Mouse (Mus musculus) heart, adult 9 months (tissue): Measurements from ENCODE around the gene Fbxo31.
A peak's percentile ranks its signal among the peaks of the same experiment; 100 is the strongest.
"Not testable (repeated sequence)": the region's sequence is repeated elsewhere in the genome, so short reads cannot be mapped to it uniquely, and the experiment has no call there.

Source experiments
- DNase-seq, 2 experiments: peaks; one replicate each; pipeline ENCODE4 v3.0.0; 2022; ENCODE audit warnings: low spot score in 2 of 2

The Fbxo31 gene

DNA sequence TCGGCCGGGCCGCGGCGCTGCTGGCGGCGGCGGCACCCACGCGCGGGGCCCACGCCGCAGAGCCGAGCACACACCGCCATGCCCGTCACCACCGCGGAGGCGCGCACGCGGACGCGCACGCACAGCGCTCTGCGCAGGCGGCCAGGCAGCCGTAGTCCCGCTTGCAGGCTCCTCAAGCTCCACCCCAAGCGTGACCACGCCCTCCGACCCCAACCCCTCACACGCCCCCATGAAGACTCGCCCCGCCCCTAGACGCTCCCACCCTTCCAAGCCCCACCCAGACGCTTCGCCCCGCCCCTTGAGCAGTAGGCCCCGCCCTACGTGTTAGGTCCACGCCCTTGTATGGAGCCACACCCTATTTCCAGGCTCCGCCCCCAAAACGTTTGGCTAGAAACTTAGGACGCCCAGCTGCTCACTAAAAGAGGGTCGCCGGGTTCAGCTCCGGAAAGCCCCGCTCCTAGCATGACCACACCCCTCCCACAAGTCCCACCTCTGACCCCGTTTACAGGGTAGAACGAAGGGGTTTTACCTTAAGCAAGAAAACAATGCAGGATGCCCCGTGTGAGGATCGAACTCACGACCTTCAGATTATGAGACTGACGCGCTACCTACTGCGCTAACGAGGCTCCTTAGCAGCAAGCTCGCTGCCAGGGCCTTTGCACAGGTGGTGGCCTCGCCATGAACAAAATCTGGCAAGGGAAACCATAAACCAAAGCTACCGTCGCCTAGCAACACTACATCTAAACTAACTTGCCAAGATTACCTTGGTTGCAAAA, at the start of gene Fbxo31:
TSS of gene Fbxo31 (minus strand) at position 131 of the 776 bp plus-strand sequence.
- peak; percentile 89 to 94 for DNase-seq

DNA sequence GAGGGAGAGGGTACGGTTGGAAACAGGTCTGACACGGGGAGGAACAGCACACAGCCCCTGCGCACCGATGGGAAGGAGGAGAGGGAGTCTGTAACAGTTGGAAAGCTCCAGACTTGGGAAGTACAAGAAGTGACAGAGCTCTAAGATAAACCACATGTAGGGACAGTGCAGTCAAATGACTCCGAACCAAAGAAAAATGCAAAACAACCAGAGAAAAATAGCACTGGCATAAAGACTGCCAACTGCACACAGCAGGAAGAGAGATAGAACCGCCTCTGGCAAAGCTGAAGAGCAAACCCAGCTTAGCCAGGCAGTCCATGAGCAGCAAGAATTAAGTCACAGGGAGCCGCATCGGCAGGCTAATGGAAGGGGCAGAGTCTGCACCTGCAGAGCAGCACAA, 44.4 kb upstream of the Fbxo31 start:
- DNase-seq, result no peak

DNA sequence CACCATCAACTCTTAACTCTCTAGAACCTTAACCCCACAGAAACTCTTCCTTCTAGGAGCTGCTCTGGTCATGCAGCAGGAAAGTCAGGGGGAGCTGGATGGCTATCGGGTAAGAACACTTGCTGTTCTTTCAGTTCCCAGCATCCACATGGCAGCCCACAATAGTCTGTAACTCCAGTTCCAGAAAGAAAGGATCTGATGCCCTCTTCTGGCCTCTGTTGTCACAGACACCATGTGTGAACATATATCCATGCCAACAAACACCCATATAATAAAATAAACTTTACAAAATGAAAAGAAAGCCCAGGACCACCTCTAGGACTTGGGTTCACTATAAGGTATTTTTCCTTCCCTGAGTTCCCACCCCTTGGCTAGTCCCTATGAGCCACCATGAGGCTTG, 43.3 kb upstream of the Fbxo31 start:
- DNase-seq, result no peak

DNA sequence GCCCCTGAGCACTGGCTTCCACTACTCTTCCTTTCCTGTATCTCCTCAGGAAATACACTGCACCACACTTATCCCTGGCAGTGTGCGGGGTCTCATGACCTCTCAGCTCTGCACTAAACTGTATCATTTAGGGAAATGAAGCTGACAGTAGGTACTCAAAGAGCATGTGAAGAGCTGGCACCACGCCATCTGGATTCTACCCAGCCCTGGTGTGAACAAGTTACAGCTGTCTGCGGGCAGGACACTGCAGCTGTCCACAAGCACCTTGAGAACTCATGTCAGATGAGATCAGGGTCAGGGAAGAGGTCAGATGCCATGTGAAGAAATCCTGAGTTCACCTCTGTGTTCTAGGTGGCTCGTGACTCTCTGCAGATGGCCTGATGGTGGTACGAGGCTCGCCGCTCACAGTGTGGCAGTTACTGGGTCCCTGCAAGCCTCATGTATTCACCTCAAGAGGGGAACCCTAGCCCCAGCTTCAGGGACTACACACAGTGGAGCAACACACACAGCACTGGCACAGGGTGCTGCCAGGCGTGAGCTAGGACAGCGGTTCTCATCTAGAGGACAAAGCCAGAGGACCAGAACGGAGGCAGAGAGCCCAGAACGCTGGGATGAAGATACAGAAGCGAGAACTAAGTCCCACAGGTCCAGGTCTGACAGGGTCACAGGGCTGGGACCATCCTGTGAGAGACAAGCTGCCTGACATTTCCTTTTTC, 42.4 kb upstream of the Fbxo31 start:
- DNase-seq, result no peak

DNA sequence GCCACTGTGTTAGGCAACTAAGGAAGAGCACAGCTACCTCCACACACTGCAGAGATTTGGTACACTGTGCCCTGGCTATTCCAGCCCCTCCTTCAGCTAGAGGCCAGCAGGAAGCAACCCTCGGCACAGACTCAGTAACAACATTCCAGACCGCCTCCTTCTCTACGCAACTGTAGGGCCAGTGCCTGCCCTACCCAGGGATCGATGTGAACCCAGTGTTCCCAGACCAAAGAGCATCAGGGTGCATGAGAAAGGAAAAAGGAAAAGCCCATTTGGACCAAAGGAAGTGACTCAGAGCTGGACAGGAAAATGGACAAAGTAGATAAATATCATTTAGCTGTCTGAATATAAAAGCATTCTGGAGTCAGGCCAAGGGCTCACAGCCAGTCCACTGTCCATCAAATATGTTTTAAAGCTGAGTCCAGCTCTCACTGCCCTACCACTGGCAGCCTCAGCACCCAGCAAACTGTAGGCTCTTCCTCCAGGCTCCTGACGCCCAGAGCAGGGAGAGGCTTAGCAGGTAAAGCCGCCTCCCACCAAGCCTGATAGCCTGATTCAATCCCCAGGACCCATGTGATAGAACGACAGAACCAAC, 40.9 kb upstream of the Fbxo31 start:
- peak; percentile 88 to 95 for DNase-seq

DNA sequence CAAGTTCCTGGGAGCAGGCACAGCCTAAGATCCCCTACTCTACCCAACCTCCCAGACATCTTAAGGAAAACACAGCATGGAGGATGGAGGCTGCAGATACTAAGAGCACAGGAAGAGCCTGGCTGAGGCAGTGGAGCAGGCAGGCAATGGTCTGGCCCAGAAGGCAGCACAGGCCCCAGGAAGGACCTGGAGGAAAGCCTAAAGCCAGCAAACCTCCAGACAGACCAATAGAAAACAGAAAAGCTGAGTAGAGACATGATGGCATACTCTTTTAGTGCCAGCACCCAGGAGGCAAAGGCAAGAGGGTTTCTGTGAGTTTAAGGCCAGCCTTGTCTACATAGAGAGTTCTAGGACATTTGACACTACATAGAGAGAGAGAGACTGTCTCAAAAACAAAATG, 34.8 kb upstream of the Fbxo31 start:
- no peak for DNase-seq

DNA sequence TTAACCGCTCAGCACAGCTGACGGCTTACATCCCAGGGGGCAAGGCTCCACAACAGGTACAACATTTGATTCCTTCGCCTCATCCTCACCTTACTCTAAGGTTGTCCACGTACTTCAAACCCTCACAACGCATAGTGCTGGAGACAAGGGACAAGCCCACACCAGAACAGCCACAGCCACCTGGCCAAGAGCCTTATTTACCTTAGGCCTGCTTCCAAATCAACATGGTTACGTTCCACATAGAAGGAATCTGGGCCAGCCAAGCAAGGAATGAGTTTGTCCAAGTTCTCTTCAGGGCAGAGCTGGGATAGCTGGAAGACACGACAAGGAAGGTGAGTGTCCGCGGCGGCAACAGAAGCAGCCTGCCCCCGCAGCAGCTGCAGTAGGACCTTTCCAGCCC, 31.3 kb upstream of the Fbxo31 start:
- DNase-seq, result no peak

DNA sequence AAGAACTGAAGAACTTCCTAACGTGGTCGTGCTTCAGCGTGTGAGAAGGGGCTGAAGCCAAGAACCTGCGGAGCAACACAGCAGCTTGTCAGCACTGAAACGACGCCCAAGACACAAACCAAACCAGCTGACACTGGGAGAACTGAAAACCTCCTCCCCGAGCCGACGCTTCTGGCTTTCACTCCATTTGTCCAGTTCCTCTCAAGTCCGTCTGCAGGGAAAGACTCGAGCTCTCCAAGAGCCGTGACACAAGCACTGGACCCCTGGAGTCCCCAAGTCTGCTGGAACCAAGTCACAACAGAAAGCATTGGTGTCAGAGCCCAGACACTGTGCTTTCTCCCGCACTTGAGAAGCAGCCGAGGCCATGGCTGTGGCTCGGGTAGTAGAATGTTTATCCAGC, 30.6 kb upstream of the Fbxo31 start:
- DNase-seq, result no peak

DNA sequence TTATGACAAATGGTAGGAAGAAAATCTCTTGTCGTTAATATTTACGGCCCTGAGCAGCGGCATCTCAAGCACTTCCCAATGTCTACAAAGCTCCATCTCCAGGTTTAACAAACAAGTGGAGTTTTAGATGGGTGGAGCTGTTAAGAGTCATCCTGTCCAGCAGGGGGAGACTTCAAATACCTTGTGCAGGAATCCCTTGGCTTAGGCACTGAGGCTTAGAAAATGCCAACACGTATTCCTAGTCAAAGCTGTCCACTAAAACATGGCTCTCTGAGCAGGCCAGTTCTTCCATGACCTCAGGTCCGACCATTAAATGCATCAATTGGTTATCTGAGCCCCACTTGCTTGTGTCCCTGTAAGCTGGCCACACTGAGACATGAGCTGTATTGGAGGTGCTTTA, 29.1 kb upstream of the Fbxo31 start:
- no peak for DNase-seq

DNA sequence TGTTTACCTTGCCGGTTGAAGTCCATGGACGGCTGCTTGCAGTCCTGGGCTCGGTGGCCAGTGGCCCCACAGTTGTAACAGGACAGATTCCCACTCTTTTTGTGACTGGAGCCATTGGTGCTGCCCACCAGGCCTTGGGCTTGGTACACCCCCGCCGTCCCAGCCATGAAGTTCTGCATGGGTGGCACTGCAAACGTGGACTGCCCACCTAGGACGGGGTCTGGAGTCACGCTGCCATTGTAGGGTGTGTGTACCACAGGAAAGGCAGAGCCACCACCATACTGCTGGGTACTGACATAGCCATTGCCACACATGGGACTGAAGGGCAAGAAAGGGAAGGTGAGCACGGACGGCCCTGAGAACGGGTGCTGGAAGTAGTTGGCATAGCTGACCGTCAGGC, 25.2 kb upstream of the Fbxo31 start:
- no peak for DNase-seq

DNA sequence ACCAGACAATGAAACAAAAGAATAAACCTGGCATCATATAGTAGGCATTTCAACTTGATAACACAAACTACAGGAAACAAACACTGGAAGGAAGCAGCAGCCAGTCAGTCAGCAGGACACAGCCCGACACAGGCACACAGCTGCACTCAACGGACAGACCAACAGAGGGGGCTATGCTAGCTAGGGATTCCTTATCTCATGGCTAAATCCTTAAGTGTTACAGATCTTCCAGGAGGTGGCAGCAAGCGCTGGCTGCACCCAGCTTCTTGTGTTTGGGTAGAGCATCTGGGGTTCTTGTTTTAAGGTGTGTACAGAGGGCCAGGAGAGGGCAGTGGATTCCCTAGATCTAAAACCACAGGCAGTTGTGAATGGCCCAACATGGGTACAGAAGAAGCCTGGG, 24.3 kb upstream of the Fbxo31 start:
- DNase-seq, result peak; percentile 64 to 70

DNA sequence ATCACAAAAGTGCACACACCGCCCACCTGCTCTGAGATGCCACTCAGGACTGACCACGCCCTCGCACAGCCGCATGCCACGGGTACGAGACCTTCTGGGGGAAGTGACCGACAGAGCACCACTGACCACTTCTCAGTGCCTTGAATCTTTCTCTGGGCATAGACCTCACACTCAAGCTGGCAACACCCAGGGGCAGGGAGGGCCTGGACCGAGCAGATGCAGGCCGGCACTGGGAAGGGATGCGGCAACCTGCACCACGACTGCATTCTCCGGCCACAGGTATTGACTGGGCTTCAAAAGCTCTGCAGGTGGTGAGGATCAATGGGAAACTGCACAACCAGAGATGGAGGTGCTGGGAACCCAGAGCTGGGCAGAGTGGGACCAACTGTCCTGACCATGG, 23.8 kb upstream of the Fbxo31 start:
- DNase-seq, result no peak

DNA sequence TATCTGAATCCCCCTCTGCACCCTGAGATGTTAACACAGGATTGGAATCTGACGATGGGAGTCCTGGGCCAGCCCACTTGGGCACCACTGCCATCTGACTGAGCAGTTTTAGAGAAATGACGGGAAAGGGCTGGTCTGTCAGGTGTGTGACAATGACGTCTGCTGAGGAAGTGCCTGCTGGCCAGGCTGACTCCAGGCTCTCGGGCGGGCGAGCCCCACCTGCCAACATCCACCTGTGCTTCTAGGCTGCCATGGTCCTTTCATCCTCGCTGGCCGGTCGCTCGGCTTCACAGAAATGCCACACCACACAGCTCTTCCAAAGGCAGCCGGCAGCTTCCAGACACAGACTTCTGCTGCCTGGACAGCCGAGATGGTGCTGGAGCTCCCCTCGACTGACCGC, 21.2 kb upstream of the Fbxo31 start:
- no peak for DNase-seq

DNA sequence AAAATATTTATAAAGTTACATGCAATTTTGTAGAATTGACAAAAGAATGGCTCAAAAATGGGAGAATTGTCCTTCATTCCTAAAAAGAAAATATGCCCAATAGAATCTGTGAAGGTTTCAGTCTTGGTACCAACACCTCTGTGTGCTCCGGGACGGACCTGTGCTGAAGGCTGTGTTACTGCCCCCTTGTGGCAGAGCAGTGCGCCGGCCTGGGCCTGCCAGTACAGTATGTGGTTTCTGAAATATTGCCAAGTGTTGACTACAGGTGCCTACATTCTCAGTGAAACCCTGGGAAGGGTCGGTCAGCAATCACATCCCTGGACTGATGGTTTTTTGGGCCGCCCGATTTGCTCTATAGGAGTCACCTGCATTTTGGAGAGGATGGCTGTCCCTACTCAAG, 20.3 kb upstream of the Fbxo31 start:
- peak; percentile 66 to 72 for DNase-seq

DNA sequence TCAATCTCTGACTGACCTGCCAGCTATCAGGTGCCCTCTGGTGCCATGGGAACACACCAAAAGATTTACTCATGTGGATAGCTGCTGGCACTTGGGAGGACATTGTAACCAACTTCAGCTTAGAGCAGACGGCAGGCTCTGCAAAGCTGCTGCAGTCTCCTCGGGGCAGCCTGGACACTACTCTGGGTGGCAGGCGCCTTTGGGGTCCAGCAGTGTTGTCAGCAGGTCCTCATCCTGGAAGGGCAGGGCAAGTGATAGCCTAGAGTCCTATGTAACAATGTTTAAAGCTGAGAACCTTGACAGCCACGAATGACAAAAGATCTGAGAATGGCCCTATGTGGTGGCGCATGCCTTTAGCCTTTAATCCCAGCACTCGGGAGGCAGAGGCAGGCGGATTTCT, 19.6 kb upstream of the Fbxo31 start:
- DNase-seq, result no peak

DNA sequence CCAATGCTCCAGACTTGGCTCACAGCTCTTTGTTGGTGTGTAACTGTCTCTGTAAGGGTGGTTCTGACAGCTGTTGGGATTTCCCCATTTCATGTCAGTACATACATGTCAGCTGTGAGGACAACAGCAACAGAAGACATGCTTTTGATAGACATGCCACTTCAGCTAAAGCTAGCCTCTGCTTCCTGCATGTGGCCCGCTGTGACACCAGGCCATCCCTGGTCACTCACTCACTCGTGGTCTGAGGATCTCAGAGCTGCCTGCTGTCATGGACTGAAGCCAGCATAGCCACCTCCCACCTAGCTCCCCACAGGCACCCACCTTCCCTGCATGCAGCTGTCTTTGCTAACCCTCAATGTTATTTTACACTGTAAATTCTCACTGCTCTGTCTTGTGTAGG, 18.9 kb upstream of the Fbxo31 start:
- DNase-seq, result not testable (repeated sequence)

DNA sequence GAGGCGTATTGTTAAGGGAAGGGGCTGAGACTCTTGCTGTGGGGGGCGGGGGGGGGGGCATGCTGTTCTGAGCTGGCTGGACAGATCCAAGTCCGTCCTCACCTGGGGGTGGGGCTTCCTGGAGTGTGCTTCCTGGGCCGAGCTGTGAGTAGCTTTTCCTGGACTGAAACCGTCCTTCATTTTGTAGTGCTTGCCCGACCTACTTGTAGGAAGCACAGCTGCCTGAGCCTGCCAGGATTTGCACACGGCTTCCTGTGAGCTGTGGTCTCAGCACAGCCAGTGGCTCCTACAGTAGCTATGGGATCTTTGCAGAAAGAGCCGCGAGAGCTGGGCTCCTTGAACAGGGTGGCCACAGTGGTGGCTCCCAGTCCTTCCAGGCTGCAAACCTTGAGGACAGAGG, 15.4 kb upstream of the Fbxo31 start:
- peak; percentile 64 to 82 for DNase-seq

DNA sequence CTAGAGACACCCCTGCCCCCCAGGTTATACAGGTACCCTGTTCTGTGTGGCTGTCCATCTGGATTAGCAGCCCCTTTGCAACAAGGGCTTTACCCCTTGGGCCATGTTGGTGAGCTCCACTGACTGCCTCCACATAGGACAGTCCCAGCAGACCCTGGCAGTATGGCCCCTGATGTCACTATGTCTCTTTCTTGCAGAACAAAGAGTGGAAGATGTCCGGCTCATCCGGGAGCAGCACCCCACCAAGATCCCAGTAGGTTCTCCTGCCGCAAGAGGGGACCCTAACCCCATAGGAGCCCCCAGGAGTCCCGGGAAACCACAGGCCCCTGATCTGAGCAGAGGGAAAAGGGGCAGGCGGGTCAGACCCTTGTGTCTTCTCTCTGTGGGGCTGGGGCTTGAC, 14.7 kb upstream of the Fbxo31 start:
- no peak for DNase-seq

DNA sequence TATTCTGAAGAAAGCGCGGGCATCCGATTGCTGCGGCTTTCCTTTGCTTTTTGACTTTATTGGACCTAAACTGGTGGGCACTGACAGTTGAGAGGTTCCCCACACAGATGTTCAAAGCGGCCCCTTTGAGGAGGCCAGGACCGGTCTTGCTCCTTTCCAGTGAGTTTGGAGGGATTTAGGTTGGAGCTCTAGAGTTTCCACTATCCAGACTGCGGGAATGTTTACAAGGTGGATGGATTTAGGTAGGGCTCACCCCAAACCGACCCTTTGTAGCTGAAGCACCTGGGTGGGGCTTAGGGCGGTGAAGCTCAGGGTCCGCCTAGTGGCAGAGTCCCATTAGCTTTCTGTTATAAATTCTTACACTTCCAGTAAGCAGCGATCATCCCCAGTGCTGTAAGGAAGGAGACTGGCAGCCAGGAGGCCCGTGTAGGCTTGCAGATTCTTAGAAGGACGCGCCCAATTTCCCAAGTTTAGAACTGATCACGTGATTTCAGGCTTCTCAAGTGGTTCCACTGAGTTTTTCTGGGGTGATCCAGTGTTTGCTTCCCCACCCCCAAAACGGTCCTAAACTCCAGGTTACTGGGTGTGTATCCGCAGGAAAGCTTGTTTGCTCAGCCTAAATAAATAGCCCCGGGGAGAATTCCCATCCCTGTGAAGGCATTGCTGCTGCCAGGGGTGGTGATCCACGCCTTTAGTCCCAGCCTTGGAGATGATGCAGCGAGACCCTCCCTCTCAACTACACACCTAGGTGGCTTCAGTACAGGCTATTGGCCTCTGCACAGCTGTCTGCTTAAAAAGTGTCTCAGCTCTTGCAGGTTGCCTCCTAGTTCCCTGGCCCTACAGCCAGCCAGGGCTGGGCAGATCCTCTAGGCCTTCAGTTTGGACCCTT, 12.8 kb upstream of the Fbxo31 start:
- peak in 1 of 2 experiments; percentile 63 for DNase-seq

DNA sequence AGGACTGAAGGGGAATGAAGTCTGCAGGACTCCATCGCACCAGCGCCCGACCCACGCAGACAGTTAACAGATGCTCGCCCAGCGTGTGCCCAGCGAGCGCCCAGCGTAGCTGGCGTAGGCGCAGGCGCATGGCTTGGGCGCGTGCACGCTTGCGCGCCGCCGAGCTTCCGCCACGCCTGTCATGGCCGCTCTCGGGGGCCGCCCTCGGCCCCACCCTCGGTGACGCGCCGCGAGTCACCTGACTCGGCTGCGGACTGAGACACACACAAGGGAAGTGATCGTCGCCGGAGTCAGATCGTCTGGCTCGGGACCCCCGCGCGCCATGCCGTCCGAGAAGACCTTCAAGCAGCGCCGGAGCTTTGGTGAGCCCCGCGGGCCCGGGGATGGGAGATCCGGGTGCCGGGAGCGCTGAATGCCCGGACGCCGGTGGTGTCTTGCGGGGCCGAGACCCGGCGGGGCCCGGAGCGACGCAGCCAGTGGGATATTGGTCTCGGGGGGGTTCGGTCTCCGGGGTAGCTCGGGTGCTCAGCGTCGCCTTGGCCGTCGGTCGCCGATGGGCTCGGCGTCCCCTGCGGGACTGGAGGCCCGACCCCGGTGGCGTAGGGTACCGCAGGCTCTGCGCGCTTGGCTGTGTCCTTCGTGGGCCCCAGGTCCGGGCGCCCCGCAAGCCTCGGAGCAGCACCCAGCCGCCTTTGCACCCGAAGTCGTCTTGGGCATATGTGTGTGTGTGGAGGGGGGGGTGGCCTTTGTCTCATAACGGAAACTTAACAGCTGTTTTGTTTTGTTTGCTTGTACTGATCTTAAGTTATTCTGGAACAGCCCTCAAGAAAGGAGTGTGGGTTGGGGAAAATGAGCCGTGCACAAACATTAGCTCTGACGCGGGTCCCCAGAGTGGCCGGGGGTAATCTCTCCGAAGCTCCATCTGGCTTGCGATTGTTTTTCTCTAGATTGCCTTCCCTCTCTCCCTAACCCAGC, 11.9 kb upstream of the Fbxo31 start, which contains the start of gene Map1lc3b:
TSS of gene Map1lc3b (plus strand) at position 159 of the 975 bp plus-strand sequence.
- DNase-seq, result peak; percentile 95 to 96
